Mouse (Mus musculus) midbrain, embryonic 14.5 days (tissue): ENCODE measurements around the gene Cage1. TPM values are rescaled to one million over a fixed set of nuclear protein-coding genes. Genes with fewer than 3 reads are reported as not detected.
A peak's percentile ranks its signal among the peaks of the same experiment; 100 is the strongest.

ENCODE experiments used
- ATAC-seq: fragments of 200-750 bp; cut with Nextera tagmentation; 2 replicates; pipeline ENCODE4 v1.8.0; 2017; ENCODE audit warnings: moderate number of reproducible peaks, moderate library complexity; ENCODE audit not compliant: low FRiP score, low TSS enrichment
- DNase-seq: peaks from one replicate; pipeline ENCODE4 v3.0.0-alpha.2; 2015
- H3K27ac ChIP-seq: fragments of 300-500 bp; sonication (generic); replicated peaks from 2 replicates; pipeline ENCODE4 v1.5.1; 2014; ENCODE audit warnings: mild to moderate bottlenecking, low read depth, low read length, moderate library complexity
- H3K27me3 ChIP-seq: fragments of 300-500 bp; sonication (generic); 2 replicates; pipeline ENCODE4 v1.6.1; 2014; ENCODE audit warnings: low read length, control low read depth, mixed read lengths; ENCODE audit not compliant: control insufficient read depth, insufficient read depth
- H3K36me3 ChIP-seq: fragments of 300-500 bp; sonication (generic); 2 replicates; pipeline ENCODE4 v1.6.1; 2014; ENCODE audit warnings: low read length, control low read depth; ENCODE audit not compliant: control insufficient read depth, insufficient read depth
- H3K4me1 ChIP-seq: fragments of 300-500 bp; sonication (generic); 2 replicates; pipeline ENCODE4 v1.6.1; 2014; ENCODE audit warnings: mild to moderate bottlenecking, antibody characterized with exemption, low read length, control low read depth; ENCODE audit not compliant: control insufficient read depth, insufficient read depth
- H3K4me2 ChIP-seq: fragments of 300-500 bp; sonication (generic); 2 replicates; pipeline ENCODE4 v1.6.1; 2014; ENCODE audit warnings: mild to moderate bottlenecking, low read length, moderate library complexity
- H3K4me3 ChIP-seq: fragments of 300-500 bp; sonication (generic); replicated peaks from 2 replicates; pipeline ENCODE4 v1.5.1; 2014; ENCODE audit warnings: low read depth, low read length
- H3K9ac ChIP-seq: fragments of 300-500 bp; sonication (generic); replicated peaks from 2 replicates; pipeline ENCODE4 v1.6.1; 2014; ENCODE audit warnings: mild to moderate bottlenecking, low read length, moderate library complexity
- H3K9me3 ChIP-seq: fragments of 300-500 bp; sonication (generic); 2 replicates; pipeline ENCODE4 v1.6.1; 2016; ENCODE audit warnings: low read length, control low read depth, mixed read lengths; ENCODE audit not compliant: control insufficient read depth
- WGBS: fragments of 180-500 bp; shearing (Covaris S2); extraction: QIAGEN DNeasy Blood & Tissue Kit; methylation state at CpG from one replicate; pipeline ENCODE4 v1.1.7; 2014; 5-methylcytosine and 5-hydroxymethylcytosine counted together
- polyA plus RNA-seq: library from polyadenylated mRNA; unstranded; fragments of >200 nt; fragmentation: Nextera tagmentation; extraction: Ambion mirVana; gene quantifications from 2 replicates; pipeline ENCODE4 v1.2.1, GENCODE M21; 2014

The Cage1 gene
- polyA plus RNA-seq, 1 experiment from 2014 or later, result 2.7 TPM

DNA sequence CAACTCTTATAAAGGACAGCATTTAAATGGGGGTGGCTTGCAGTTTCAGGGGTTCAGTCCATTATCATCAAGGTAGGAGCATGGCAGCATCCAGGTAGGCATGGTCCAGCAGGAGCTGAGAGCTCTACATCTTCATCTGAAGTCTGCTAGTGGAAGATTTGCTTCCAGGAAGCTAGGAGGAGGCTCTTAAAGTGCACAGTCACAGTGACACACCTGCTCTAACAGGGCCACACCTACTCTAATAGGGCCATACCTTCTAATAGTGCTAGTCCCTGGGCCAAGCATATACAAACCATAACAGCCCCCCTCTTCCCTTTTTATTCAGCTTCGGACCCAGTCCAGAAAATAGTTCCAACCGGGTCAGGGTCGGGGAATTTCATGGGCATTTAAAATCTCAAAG is 37.2 kb downstream of the Cage1 start:
- no peaks in the 10 kb centered on the region for H3K4me1 ChIP-seq
- no peak overlapping the region for H3K9ac ChIP-seq
- H3K27ac ChIP-seq, result no peak overlapping the region
- H3K36me3 ChIP-seq, result no peaks in the 10 kb centered on the region
- no peak overlapping the region for H3K4me3 ChIP-seq
- H3K4me2 ChIP-seq, result no peak overlapping the region
- no peak for ATAC-seq
- WGBS, result 69% methylated on average over 3 of the region's 3 CpGs
- no peaks in the 10 kb centered on the region for H3K27me3 ChIP-seq
- DNase-seq, result no peak
- no peaks in the 10 kb centered on the region for H3K9me3 ChIP-seq

DNA sequence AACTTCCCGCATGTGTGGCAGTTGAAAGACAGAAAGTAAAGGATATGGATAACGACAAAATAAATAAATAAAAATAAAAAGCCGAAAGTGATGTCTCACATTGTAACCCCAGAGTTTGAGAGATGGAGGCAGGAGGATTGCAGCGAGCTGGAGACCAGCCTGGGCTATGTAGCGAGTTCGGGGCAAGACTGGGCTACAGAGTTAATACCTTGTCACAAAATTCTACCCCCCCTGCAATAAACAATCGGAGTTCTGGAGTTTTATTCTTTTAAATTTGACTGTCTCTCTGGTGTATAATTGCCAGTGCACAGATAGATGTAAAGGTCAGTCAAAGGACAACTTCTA is 42.5 kb downstream of the Cage1 start:
- no peak for DNase-seq
- Histone ChIP-seq H3K9ac (peak overlapping the region; percentile 94), H3K4me1 (peaks cover 6% of the 10 kb centered on the region), H3K36me3 (peaks cover 21% of the 10 kb centered on the region), H3K4me3 (peak overlapping the region; percentile 90), H3K27me3 (no peaks in the 10 kb centered on the region), H3K27ac (peak overlapping the region; percentile 94), H3K4me2 (peak overlapping the region; percentile 62), H3K9me3 (no peaks in the 10 kb centered on the region)
- 21% methylated on average over 7 of the region's 7 CpGs for WGBS
- ATAC-seq, result peak; percentile 59

DNA sequence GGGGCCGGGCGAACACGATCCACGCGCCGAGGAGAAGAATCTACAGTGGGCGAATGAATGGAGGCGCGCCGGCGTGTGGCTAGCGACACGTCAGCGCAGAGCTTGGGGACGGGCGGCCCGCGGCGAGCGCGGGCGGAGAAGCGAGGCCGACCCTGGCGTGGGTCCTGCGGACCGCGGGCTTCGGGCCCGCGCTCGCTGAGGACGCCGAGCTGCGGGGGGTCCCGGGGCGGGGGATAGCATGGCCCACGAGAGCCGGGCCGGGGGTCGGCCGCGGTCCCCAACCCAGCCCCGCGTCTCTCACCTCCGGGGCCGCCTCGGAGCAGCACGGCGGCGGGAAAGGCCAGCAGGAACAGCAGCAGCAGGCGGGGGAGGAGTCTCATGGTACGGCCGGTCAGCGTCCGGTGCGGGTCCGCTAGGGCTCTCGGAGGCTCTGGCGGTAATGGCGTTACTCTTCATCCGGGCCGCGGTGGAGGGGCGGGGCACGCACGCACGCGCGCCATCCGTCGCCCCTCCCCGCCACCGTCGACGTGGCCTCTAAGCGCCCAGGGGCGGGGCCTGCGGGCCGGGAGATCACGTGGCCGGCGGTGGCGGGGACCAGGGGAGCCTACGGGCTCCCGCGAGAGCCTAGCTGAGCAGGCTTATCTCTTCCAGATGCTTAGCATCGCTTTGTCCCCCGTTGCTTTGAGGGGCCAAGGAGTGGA is 43.0 kb downstream of the Cage1 start, which contains the start of gene Ssr1:
TSS of gene Ssr1 (minus strand) at position 514 of the 701 bp plus-strand sequence.
- Histone ChIP-seq H3K27me3 (no peaks in the 10 kb centered on the region), H3K4me2 (peak within 1 kb of the TSS; percentile 62), H3K9ac (peak within 1 kb of the TSS; percentile 94), H3K27ac (peak within 1 kb of the TSS; percentile 94), H3K4me1 (peaks cover 6% of the 10 kb centered on the region), H3K9me3 (no peaks in the 10 kb centered on the region), H3K4me3 (peak within 1 kb of the TSS; percentile 90), H3K36me3 (peaks cover 26% of the 10 kb centered on the region)
- WGBS, result under 1% methylated on average over 88 of the region's 89 CpGs
- DNase-seq (peak; percentile 99), ATAC-seq (peak; percentile 98)

DNA sequence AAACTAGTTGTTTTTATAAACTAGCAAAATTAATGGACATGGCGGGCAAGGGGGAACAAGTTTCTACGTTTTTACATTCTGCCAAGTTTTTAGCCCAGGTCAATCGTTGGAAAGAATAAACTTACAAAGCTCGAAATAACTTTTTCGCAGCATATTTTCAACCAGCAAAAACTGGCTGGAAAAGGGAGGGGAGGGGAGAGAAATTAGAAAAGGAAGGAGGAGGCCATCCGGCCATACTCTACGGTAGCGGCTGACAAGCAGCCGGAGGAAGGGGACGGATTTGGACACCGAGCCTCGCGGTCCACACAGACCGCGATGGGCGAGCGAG is 43.5 kb downstream of the Cage1 start:
- Histone ChIP-seq H3K4me2 (peak overlapping the region; percentile 62), H3K4me3 (peak overlapping the region; percentile 90), H3K4me1 (peaks cover 6% of the 10 kb centered on the region), H3K36me3 (peaks cover 31% of the 10 kb centered on the region), H3K9me3 (no peaks in the 10 kb centered on the region), H3K27ac (peak overlapping the region; percentile 94), H3K27me3 (no peaks in the 10 kb centered on the region), H3K9ac (peak overlapping the region; percentile 94)
- DNase-seq (no peak), ATAC-seq (no peak)
- under 1% methylated on average over 17 of the region's 17 CpGs for WGBS

DNA sequence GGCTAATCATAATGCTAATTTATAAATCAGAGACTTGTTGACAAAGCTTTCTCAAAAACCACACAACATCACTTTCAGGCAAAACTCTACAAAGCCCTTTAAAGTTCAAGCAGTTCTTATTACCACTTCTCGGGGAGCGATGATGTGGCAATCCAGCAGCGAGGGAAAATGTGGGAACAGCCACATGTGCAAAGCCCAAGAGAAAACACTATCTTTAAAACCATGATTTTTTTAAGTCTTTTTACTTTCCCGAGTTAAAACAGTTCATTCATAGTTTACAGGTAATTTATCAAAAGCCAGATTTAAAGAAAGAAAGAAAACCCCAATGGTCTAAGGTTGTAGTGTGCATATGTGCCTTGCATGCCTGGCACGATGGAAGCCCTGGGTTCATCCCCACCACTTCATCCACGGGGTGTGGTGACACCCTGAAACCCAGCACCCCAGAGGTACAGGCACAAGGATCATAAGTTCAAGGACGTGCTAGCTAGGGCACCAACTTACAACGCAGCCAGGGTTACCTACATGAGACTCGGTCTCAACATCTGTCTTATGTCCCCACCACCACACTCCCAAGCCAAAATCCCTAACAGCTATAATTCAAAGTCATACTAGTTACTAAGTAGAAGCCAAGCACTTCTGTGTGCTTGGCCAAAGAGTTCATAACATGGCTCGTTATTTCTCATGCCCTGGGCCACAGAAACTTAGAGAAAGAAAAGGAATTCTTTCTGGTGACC is 44.1 kb downstream of the Cage1 start:
- peak overlapping the region; percentile 62 for H3K4me2 ChIP-seq
- H3K4me1 ChIP-seq, result peaks cover 6% of the 10 kb centered on the region
- WGBS, result 17% methylated on average over 10 of the region's 10 CpGs
- peaks cover 35% of the 10 kb centered on the region for H3K36me3 ChIP-seq
- peak overlapping the region; percentile 94; the same call in 1 of the 2 replicates for H3K9ac ChIP-seq
- peak overlapping the region; percentile 90 for H3K4me3 ChIP-seq
- no peaks in the 10 kb centered on the region for H3K9me3 ChIP-seq
- ATAC-seq, result no peak
- H3K27ac ChIP-seq, result no peak overlapping the region
- no peak for DNase-seq
- H3K27me3 ChIP-seq, result no peaks in the 10 kb centered on the region

DNA sequence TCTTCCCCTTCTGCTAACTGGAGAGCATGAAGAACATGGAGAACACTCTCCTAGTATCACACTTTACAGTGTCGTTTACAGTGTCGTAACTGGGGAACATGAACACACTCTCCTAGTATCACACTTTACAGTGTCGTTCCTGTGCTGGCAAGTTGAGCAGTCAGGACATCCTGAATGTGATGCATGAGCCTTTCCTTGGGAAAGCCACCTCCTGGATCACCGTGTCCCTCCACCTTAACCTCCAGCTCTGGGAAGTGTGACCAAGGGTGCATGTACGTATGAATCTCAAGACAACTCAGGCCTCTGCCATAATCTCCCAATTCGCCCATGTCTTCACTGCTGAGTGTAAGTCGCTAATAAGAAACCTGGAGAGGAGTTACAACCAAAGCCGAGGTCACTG is 47.2 kb downstream of the Cage1 start:
- peaks cover 6% of the 10 kb centered on the region for H3K4me1 ChIP-seq

DNA sequence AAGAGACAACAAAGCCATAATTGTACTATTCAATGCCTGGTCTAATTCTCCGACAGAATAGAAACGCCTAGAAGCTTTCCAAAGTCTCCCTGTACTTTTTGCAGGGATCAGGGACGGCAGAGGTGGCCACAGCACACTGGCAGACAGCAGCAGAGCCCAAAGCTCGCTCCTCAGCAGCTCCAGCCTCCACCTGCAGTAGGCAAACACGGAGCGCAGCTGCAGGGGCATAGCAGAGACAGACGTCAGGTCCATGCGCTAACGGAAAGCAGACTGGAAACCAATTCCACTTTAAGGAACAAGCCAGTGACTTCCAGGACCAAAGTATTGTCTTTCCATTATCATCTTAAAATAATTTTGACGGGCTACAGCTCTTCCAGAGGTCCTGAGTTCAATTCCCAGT is 50.7 kb downstream of the Cage1 start:
- H3K4me1 ChIP-seq, result no peaks in the 10 kb centered on the region
- H3K9me3 ChIP-seq, result no peaks in the 10 kb centered on the region
- DNase-seq (no peak), ATAC-seq (no peak)
- no peaks in the 10 kb centered on the region for H3K27me3 ChIP-seq
- H3K4me3 ChIP-seq, result no peak overlapping the region
- H3K9ac ChIP-seq, result no peak overlapping the region
- H3K36me3 ChIP-seq, result peaks cover 94% of the 10 kb centered on the region
- H3K27ac ChIP-seq, result no peak overlapping the region
- no peak overlapping the region for H3K4me2 ChIP-seq
- 85% methylated on average over 10 of the region's 10 CpGs for whole genome bisulfite sequencing

More for the DNA sequence above, 47.2 kb downstream of the Cage1 start:
- ATAC-seq (no peak), DNase-seq (no peak)
- H3K9ac ChIP-seq, result no peak overlapping the region
- no peak overlapping the region for H3K27ac ChIP-seq
- H3K36me3 ChIP-seq, result peaks cover 62% of the 10 kb centered on the region
- H3K9me3 ChIP-seq, result no peaks in the 10 kb centered on the region
- H3K27me3 ChIP-seq, result no peaks in the 10 kb centered on the region
- WGBS, result 95% methylated on average over 8 of the region's 8 CpGs
- no peak overlapping the region for H3K4me3 ChIP-seq
- H3K4me2 ChIP-seq, result no peak overlapping the region

DNA sequence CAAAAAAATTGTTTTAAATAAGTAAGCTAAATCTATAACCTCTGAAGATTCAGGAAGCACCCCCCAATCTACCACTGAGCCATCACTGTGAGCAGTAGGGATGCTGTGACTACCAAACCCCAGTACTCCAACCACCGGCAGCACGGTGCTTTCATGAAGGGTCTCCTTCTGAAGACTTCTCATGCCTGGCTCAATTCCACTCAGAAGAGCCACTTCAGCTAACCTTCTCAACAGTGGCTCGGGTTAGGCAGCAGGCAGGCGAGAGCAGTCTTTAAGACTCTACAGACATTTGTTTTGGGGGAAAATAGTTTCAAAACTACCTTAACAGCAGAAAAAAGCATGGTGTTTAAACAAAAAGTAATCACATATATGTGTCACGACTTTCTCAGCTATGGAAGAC is 55.8 kb downstream of the Cage1 start:
- no peak overlapping the region for H3K4me3 ChIP-seq
- no peak overlapping the region for H3K4me2 ChIP-seq
- ATAC-seq (no peak), DNase-seq (no peak)
- no peaks in the 10 kb centered on the region for H3K4me1 ChIP-seq
- peaks cover 93% of the 10 kb centered on the region for H3K36me3 ChIP-seq
- H3K27ac ChIP-seq, result no peak overlapping the region
- whole genome bisulfite sequencing, result 91% methylated on average over 5 of the region's 5 CpGs
- no peaks in the 10 kb centered on the region for H3K27me3 ChIP-seq
- no peaks in the 10 kb centered on the region for H3K9me3 ChIP-seq
- no peak overlapping the region for H3K9ac ChIP-seq

DNA sequence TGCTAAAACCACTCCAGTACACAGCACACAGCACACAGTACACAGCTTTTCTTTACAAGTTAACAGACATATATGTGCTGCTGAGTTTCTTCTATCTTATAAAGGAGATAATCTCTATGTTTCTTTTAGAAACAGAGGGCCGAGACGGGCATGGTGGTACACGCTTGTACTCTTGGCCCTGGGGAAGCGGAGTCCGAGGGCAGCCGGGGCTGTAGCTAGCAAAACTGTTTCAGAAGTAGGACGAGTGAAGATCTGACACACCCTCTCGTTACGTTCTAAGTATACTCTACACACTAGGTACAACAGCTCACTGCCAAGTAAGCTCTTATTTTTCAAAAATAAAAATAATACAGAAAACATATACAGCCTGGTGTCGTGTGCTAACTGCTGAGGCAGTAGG is 56.5 kb downstream of the Cage1 start:
- Histone ChIP-seq H3K4me2 (no peak overlapping the region), H3K4me3 (no peak overlapping the region), H3K4me1 (no peaks in the 10 kb centered on the region), H3K27ac (no peak overlapping the region), H3K9ac (no peak overlapping the region), H3K9me3 (no peaks in the 10 kb centered on the region), H3K27me3 (no peaks in the 10 kb centered on the region), H3K36me3 (peaks cover 89% of the 10 kb centered on the region)
- no peak for DNase-seq
- 95% methylated on average over 10 of the region's 10 CpGs for WGBS
- no peak for ATAC-seq
